Mouse (Mus musculus): Measurements from ENCODE around the gene Pin1.
"Not testable (repeated sequence)": the region's sequence is repeated elsewhere in the genome, so short reads cannot be mapped to it uniquely, and the experiment has no call there.

The Pin1 gene

GRCm38 (mm10) chr9:20651602-20652259, at the start of gene Pin1:
Gene Pin1, plus strand, starts transcription at chr9:20652095.
- peak; percentile 97 for DNase-seq (ENCODE audit: extremely low read depth, low read depth, low spot score)

GRCm38 (mm10) chr9:20606269-20606668, 45.6 kb upstream of the Pin1 start:
- DNase-seq (ENCODE audit: extremely low read depth, low read depth, low spot score), result no peak

GRCm38 (mm10) chr9:20607100-20607974, 44.6 kb upstream of the Pin1 start:
- DNase-seq (ENCODE audit: extremely low read depth, low read depth, low spot score), result peak; percentile 36

GRCm38 (mm10) chr9:20609831-20610464, 41.9 kb upstream of the Pin1 start:
- no peak for DNase-seq (ENCODE audit: extremely low read depth, low read depth, low spot score)

GRCm38 (mm10) chr9:20611976-20612375, 39.9 kb upstream of the Pin1 start:
- no peak for DNase-seq (ENCODE audit: extremely low read depth, low read depth, low spot score)

GRCm38 (mm10) chr9:20616685-20617084, 35.2 kb upstream of the Pin1 start:
- DNase-seq (ENCODE audit: extremely low read depth, low read depth, low spot score), result no peak

- no peak for DNase-seq (ENCODE audit: extremely low read depth, low read depth, low spot score)
Observed at GRCm38 (mm10) chr9:20631332-20631731, 20.6 kb upstream of the Pin1 start.

GRCm38 (mm10) chr9:20635676-20636075, 16.2 kb upstream of the Pin1 start:
- DNase-seq (ENCODE audit: extremely low read depth, low read depth, low spot score), result not testable (repeated sequence)

- DNase-seq (ENCODE audit: extremely low read depth, low read depth, low spot score), result no peak
Observed at GRCm38 (mm10) chr9:20636256-20636655, 15.6 kb upstream of the Pin1 start.

GRCm38 (mm10) chr9:20636790-20637189, 15.1 kb upstream of the Pin1 start:
- no peak for DNase-seq (ENCODE audit: extremely low read depth, low read depth, low spot score)

- DNase-seq (ENCODE audit: extremely low read depth, low read depth, low spot score), result no peak
Observed at GRCm38 (mm10) chr9:20638552-20638951, 13.3 kb upstream of the Pin1 start.

GRCm38 (mm10) chr9:20639486-20639885, 12.4 kb upstream of the Pin1 start:
- DNase-seq (ENCODE audit: extremely low read depth, low read depth, low spot score), result no peak

GRCm38 (mm10) chr9:20641501-20641900, 10.4 kb upstream of the Pin1 start:
- no peak for DNase-seq (ENCODE audit: extremely low read depth, low read depth, low spot score)

GRCm38 (mm10) chr9:20642101-20642895, 9.6 kb upstream of the Pin1 start, which contains the start of gene Ubl5:
Gene Ubl5, plus strand, starts transcription at chr9:20642878.
- no peak for DNase-seq (ENCODE audit: extremely low read depth, low read depth, low spot score)

- peak; percentile 54 for DNase-seq (ENCODE audit: extremely low read depth, low read depth, low spot score)
Observed at GRCm38 (mm10) chr9:20642896-20643466, 8.9 kb upstream of the Pin1 start.

GRCm38 (mm10) chr9:20643781-20644180, 8.1 kb upstream of the Pin1 start:
- DNase-seq (ENCODE audit: extremely low read depth, low read depth, low spot score), result no peak

GRCm38 (mm10) chr9:20644360-20645081, 7.4 kb upstream of the Pin1 start, which contains the start of gene Fbxl12:
Gene Fbxl12, minus strand, starts transcription at chr9:20644767.
- no peak for DNase-seq (ENCODE audit: extremely low read depth, low read depth, low spot score)

GRCm38 (mm10) chr9:20645121-20645520, 6.8 kb upstream of the Pin1 start:
- DNase-seq (ENCODE audit: extremely low read depth, low read depth, low spot score), result no peak

- no peak for DNase-seq (ENCODE audit: extremely low read depth, low read depth, low spot score)
Observed at GRCm38 (mm10) chr9:20652260-20652658, 364 bp downstream of the Pin1 start.

GRCm38 (mm10) chr9:20653859-20654258, 2.0 kb downstream of the Pin1 start:
- DNase-seq (ENCODE audit: extremely low read depth, low read depth, low spot score), result no peak

All from fat pad, adult 2 months (tissue).